Comparison of ENCODE assay signal across 21 mouse cellular contexts in genomic region chr2:155246231-155246630, GRCm38 (mm10). TPM values are rescaled to one million over a fixed set of nuclear protein-coding genes. Genes with fewer than 3 reads are reported as not detected.
DNase-seq lines count a peak whose midpoint lies in the region; ATAC-seq and TF ChIP-seq lines count a peak whose summit lies in the region.
"Had no signal": no experiment of that assay in that cellular context is flagged by ENCODE, and none has a peak within 500 bp of the region (broad histone marks: within the 10 kb centered on the region; RNA-seq: fewer than 3 reads in every experiment).

No protein-coding gene starts in this region.

- DNase-seq in cerebellum, adult 2 months, result peak; percentile 29 to 48
- no peak for DNase-seq in cerebellum, postnatal 4 days (ENCODE audit: low spot score in 2 of 2)
- DNase-seq in NIH3T3 (ENCODE audit: low read depth), result peak; percentile 23
- DNase-seq in cerebellum, postnatal 25 days, result peak; percentile 37 to 65
- DNase-seq in heart, postnatal 0 days (ENCODE audit: low spot score), result no peak
- DNase-seq: adrenal gland, adult 2 months; B cell, adult 2 months; gastrocnemius, postnatal 14 days; kidney, adult 11 months; retina, postnatal 1 day; right cerebral cortex, postnatal 4 days had no signal

- no peak for TF ChIP-seq EP300 in heart, postnatal 0 days (IDR thresholded peaks at IDR 0.05; ENCODE audit: low read depth)

- WGBS in cerebellum, adult 2 months, result 65% methylated on average over 4 of the region's 4 CpGs
- WGBS in heart, postnatal 0 days, result 46% methylated on average over 4 of the region's 4 CpGs

- no peak overlapping the region for H3K4me3 ChIP-seq in cerebellum, adult 2 months (replicated peaks; ENCODE audit: insufficient read depth, low read depth, low read length)
- no peak overlapping the region for H3K4me3 ChIP-seq in heart, postnatal 0 days (ENCODE audit: low read depth, low read length)
- H3K4me3 ChIP-seq: forebrain, embryonic 12.5 days; layer of hippocampus, adult 2 months; limb, embryonic 15.5 days; liver, embryonic 15.5 days; midbrain, embryonic 12.5 days had no signal

- no peak overlapping the region for H3K27ac ChIP-seq in cerebellum, adult 2 months (ENCODE audit: insufficient read depth, low read length)
- H3K27ac ChIP-seq in heart, postnatal 0 days (ENCODE audit: low read depth), result 0 out of 2 replicates have a peak overlapping the region, but pooled peaks have one; percentile 6
- H3K27ac ChIP-seq: forebrain, embryonic 12.5 days; hindbrain, postnatal 0 days; kidney, postnatal 0 days; layer of hippocampus, adult 2 months; limb, embryonic 15.5 days; liver, embryonic 15.5 days; midbrain, embryonic 12.5 days had no signal

- H3K9me3 ChIP-seq in heart, postnatal 0 days (replicated peaks; ENCODE audit: control insufficient read depth, low read length), result no peaks in the 10 kb centered on the region
- H3K9me3 ChIP-seq: forebrain, embryonic 12.5 days; limb, embryonic 15.5 days; liver, embryonic 15.5 days; midbrain, embryonic 12.5 days had no signal

- no peaks in the 10 kb centered on the region for H3K27me3 ChIP-seq in cerebellum, adult 2 months (ENCODE audit: control insufficient read depth, insufficient read depth, low read length)
- H3K27me3 ChIP-seq in heart, postnatal 0 days (ENCODE audit: control insufficient read depth, insufficient read depth, low read length), result no peaks in the 10 kb centered on the region
- H3K27me3 ChIP-seq: forebrain, embryonic 12.5 days; limb, embryonic 15.5 days; liver, embryonic 15.5 days; midbrain, embryonic 12.5 days had no signal

- H3K4me1 ChIP-seq in cerebellum, adult 2 months (ENCODE audit: control insufficient read depth, insufficient read depth, low read length), result peaks cover 21% of the 10 kb centered on the region
- H3K4me1 ChIP-seq in heart, postnatal 0 days (ENCODE audit: control insufficient read depth, insufficient read depth), result 0 out of 2 replicates have a peak, but pooled peaks cover 5% of the 10 kb centered on the region
- H3K4me1 ChIP-seq: forebrain, embryonic 12.5 days; limb, embryonic 15.5 days; midbrain, embryonic 12.5 days had no signal

- ATAC-seq in heart, postnatal 0 days (ENCODE audit: insufficient read depth, low read depth), result no peak
- no peak for ATAC-seq in frontal cortex, adult (ENCODE audit: low TSS enrichment)
- ATAC-seq in granulocyte monocyte progenitor cell, adult 5-6 weeks (replicated peaks; ENCODE audit: poor library complexity, severe bottlenecking), result no peak
- ATAC-seq: hindbrain, postnatal 0 days; lung, postnatal 0 days had no signal

- no peak overlapping the region for H3K4me2 ChIP-seq in heart, postnatal 0 days (ENCODE audit: low read depth, low read length)
- H3K4me2 ChIP-seq: forebrain, embryonic 12.5 days; limb, embryonic 15.5 days; liver, embryonic 15.5 days; midbrain, embryonic 12.5 days had no signal

- no peak for TF ChIP-seq CTCF in cerebellum, adult 2 months (IDR thresholded peaks at IDR 0.05; ENCODE audit: borderline replicate concordance, insufficient read depth, low read depth, low read length)
- no peak for TF ChIP-seq CTCF in heart, postnatal 0 days (IDR thresholded peaks at IDR 0.05; ENCODE audit: low read depth)

- TF ChIP-seq POLR2A in cerebellum, adult 2 months (IDR thresholded peaks at IDR 0.05; ENCODE audit: borderline replicate concordance, insufficient read depth, low read length), result no peak

- H3K9ac ChIP-seq in heart, postnatal 0 days (replicated peaks; ENCODE audit: low read depth, low read length), result no peak overlapping the region
- H3K9ac ChIP-seq: forebrain, embryonic 12.5 days; limb, embryonic 15.5 days; liver, embryonic 15.5 days; midbrain, embryonic 12.5 days had no signal

- H3K36me3 ChIP-seq in heart, postnatal 0 days (replicated peaks; ENCODE audit: control insufficient read depth, insufficient read depth, low read length), result peaks cover 78% of the 10 kb centered on the region

RNA-seq across cellular contexts. Expression of gene Dynlrb1, which starts 9.9 kb away (rescaled TPM):
- 775 and 836 TPM in 2 replicates for polyA plus RNA-seq in cerebellum, adult 2 months (2012; rRNA removed)
- total RNA-seq in heart, postnatal 0 days (2014; rRNA removed; ENCODE audit: low replicate concordance), result 159 and 215 TPM in 2 replicates
- polyA plus RNA-seq in heart, postnatal 0 days (2015; fragmentation: Nextera tagmentation; extraction: Ambion mirVana), result 423 and 444 TPM in 2 replicates
- total RNA-seq in granulocyte monocyte progenitor cell, adult 5-6 weeks (2014; fragmentation: Nextera tagmentation), result 233 and 296 TPM in 2 replicates
- total RNA-seq in granulocyte monocyte progenitor cell, adult 5-6 weeks (2017), result 203 and 267 TPM in 2 replicates

RNA-seq across cellular contexts. Expression of gene Map1lc3a, which starts 29.9 kb away (rescaled TPM):
- 407 and 443 TPM in 2 replicates for polyA plus RNA-seq in cerebellum, adult 2 months (2012; rRNA removed)
- 673 and 815 TPM in 2 replicates for total RNA-seq in heart, postnatal 0 days (2014; rRNA removed; ENCODE audit: low replicate concordance)
- 946 and 987 TPM in 2 replicates for polyA plus RNA-seq in heart, postnatal 0 days (2015; fragmentation: Nextera tagmentation; extraction: Ambion mirVana)
- total RNA-seq in granulocyte monocyte progenitor cell, adult 5-6 weeks (2014; fragmentation: Nextera tagmentation), result 0.60 and 2.2 TPM in 2 replicates
- 1.1 and 1.3 TPM in 2 replicates for total RNA-seq in granulocyte monocyte progenitor cell, adult 5-6 weeks (2017)

Comparison
In these comparisons a context has a peak if more than half of its experiments do, and no peak if none do; other contexts are left out.
1. DNase-seq: peak in cerebellum, adult 2 months (2 of 2), NIH3T3 (single experiment) and cerebellum, postnatal 25 days (2 of 2); none in cerebellum, postnatal 4 days (0 of 2) and heart, postnatal 0 days (single experiment).
2. RNA of gene Map1lc3a, which starts 29.9 kb away (total RNA-seq): 673 to 815 TPM in heart, postnatal 0 days; 0.60 to 2.2 TPM in granulocyte monocyte progenitor cell, adult 5-6 weeks; every median in the first group is over 100 times any median in the second.